ENCODE assay signal across 14 mouse cellular contexts in the genomic region with DNA sequence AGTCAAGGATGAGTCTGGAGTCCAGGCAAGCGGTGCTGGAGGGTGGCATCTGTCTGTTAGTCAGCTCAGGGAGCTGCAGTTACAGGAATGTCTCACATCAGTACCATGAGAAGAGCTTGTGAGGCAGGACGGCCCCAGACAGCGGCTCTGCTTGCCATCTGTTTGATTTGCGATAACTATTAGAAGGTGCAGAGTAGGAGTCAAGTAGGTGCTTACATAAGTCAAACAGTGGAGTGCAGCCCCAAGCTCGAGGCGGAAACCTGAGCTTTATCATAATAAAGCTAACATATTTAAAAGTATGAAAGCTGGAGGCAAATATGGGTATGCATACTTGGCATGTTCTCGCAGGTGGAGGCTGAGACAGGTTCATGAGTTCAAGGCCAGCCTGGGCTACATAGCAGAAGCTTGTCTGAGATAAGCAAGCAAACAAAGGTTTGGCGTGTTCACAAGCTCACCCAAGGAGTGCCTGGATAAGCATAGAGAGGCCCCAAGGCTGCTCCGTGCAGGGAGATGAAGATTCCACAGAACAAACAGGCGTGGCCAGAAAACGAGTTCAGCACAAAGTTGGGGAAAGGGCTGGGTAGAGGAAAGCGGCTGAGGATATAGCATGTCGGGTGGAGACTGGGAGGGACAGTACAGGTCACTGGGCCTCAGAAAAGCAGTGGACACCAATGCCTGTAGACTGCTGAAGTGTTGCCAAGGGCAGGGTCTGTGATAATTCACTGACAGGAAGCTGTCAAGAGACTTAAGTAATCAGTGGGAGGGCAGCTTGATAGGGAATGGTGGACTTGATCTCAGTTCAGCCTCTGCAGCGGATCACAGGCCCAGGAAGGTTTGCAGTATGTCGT.
DNase-seq lines count a peak whose midpoint lies in the region; ATAC-seq and TF ChIP-seq lines count a peak whose summit lies in the region.
"Had no signal": no experiment of that assay in that cellular context is flagged by ENCODE, and none has a peak within 500 bp of the region (broad histone marks: within the 10 kb centered on the region; RNA-seq: fewer than 3 reads in every experiment).

No protein-coding gene starts in this region.

- 55% methylated on average over 15 of the region's 15 CpGs for WGBS in kidney, adult 2 months
- 40% methylated on average over 15 of the region's 15 CpGs for WGBS in intestine, embryonic 14.5 days
- 34% methylated on average over 15 of the region's 15 CpGs for WGBS in large intestine, adult 2 months
- WGBS in liver, postnatal 0 days (ENCODE audit: insufficient replicate concordance) = 55% methylated on average over 15 of the region's 15 CpGs

- H3K9ac ChIP-seq in intestine, embryonic 14.5 days (ENCODE audit: low read length) = no peak overlapping the region
- no peak overlapping the region for H3K9ac ChIP-seq in liver, postnatal 0 days (replicated peaks)
- H3K9ac ChIP-seq: embryonic facial prominence, embryonic 12.5 days; liver, embryonic 14.5 days had no signal

- no peaks in the 10 kb centered on the region for H3K27me3 ChIP-seq in kidney, adult 2 months (replicated peaks; ENCODE audit: control insufficient read depth, insufficient read depth, low read length)
- no peaks in the 10 kb centered on the region for H3K27me3 ChIP-seq in intestine, embryonic 14.5 days (replicated peaks; ENCODE audit: control insufficient read depth, insufficient read depth, low read length)
- no peaks in the 10 kb centered on the region for H3K27me3 ChIP-seq in liver, postnatal 0 days (ENCODE audit: insufficient read depth, low read length)
- H3K27me3 ChIP-seq: embryonic facial prominence, embryonic 12.5 days had no signal

- peaks cover 40% of the 10 kb centered on the region for H3K4me1 ChIP-seq in kidney, adult 2 months (ENCODE audit: control insufficient read depth, insufficient read depth, low read length)
- H3K4me1 ChIP-seq in intestine, embryonic 14.5 days (replicated peaks; ENCODE audit: control insufficient read depth, insufficient read depth, low read length) = peaks cover 7% of the 10 kb centered on the region; the same call in 1 of the 2 replicates
- peaks cover 6% of the 10 kb centered on the region; the same call in 1 of the 2 replicates for H3K4me1 ChIP-seq in liver, postnatal 0 days (ENCODE audit: insufficient read depth)
- H3K4me1 ChIP-seq: embryonic facial prominence, embryonic 12.5 days had no signal

- no peak for TF ChIP-seq POLR2A in kidney, adult 2 months (IDR thresholded peaks at IDR 0.05; ENCODE audit: low read depth, low read length)

- H3K4me2 ChIP-seq in intestine, embryonic 14.5 days (ENCODE audit: low read length) = no peak overlapping the region
- H3K4me2 ChIP-seq in liver, postnatal 0 days (ENCODE audit: low read depth, low read length) = no peak overlapping the region
- H3K4me2 ChIP-seq: embryonic facial prominence, embryonic 12.5 days had no signal

- peak overlapping the region; percentile 28; the same call in 1 of the 2 replicates for H3K27ac ChIP-seq in kidney, adult 2 months (ENCODE audit: insufficient read depth, low read depth, low read length)
- peak overlapping the region; percentile 51 for H3K27ac ChIP-seq in intestine, embryonic 14.5 days (ENCODE audit: low read depth)
- no peak overlapping the region for H3K27ac ChIP-seq in liver, postnatal 0 days (ENCODE audit: low read depth)
- H3K27ac ChIP-seq: embryonic facial prominence, embryonic 12.5 days; forebrain, embryonic 10.5 days; liver, embryonic 14.5 days had no signal

- DNase-seq in adrenal gland, postnatal 14 days = peak; percentile 51
- DNase-seq in adrenal gland, postnatal 10 days = no peak
- no peak for DNase-seq in kidney, adult 2 months
- no peak for DNase-seq in kidney, adult 8-10 months
- DNase-seq in intestine, embryonic 14.5 days (ENCODE audit: low spot score) = peak; percentile 64
- peak; percentile 45 for DNase-seq in large intestine, adult 2 months (ENCODE audit: low read depth, low spot score)
- DNase-seq in testis, postnatal 10 days (ENCODE audit: low spot score) = no peak
- no peak for DNase-seq in liver, postnatal 0 days
- DNase-seq: cerebellum, adult 11 months; layer of hippocampus, postnatal 36 days had no signal

- no peaks in the 10 kb centered on the region for H3K9me3 ChIP-seq in intestine, embryonic 14.5 days (ENCODE audit: control insufficient read depth, low read length)
- H3K9me3 ChIP-seq in liver, postnatal 0 days (ENCODE audit: low read length) = no peaks in the 10 kb centered on the region
- H3K9me3 ChIP-seq: embryonic facial prominence, embryonic 12.5 days; forebrain, embryonic 10.5 days had no signal

- no peak for TF ChIP-seq CTCF in kidney, adult 2 months (conservative IDR thresholded peaks at IDR 0.05; ENCODE audit: insufficient read depth, insufficient read length, low read depth, low read length)
- TF ChIP-seq CTCF in liver, postnatal 0 days (IDR thresholded peaks at IDR 0.05; ENCODE audit: low read depth) = no peak

- no peak for TF ChIP-seq EP300 in liver, postnatal 0 days (IDR thresholded peaks at IDR 0.05; ENCODE audit: low read depth)

- H3K4me3 ChIP-seq in kidney, adult 2 months (ENCODE audit: insufficient read depth, low read depth, low read length) = no peak overlapping the region
- no peak overlapping the region for H3K4me3 ChIP-seq in intestine, embryonic 14.5 days (ENCODE audit: low read depth, low read length)
- no peak overlapping the region for H3K4me3 ChIP-seq in liver, postnatal 0 days (ENCODE audit: low read depth, low read length)
- H3K4me3 ChIP-seq: embryonic facial prominence, embryonic 12.5 days; forebrain, embryonic 10.5 days had no signal

- ATAC-seq in intestine, embryonic 14.5 days (replicated peaks; ENCODE audit: low FRiP score, low TSS enrichment, low read depth) = peak; percentile 73
- ATAC-seq in liver, postnatal 0 days = no peak
- ATAC-seq: activated CD4-positive, CD25-positive, alpha-beta regulatory T cell, adult 4 months had no signal

- no peaks in the 10 kb centered on the region for H3K36me3 ChIP-seq in kidney, adult 2 months (ENCODE audit: control insufficient read depth, insufficient read depth, low read length)
- H3K36me3 ChIP-seq in intestine, embryonic 14.5 days (ENCODE audit: control insufficient read depth, insufficient read depth, low read length) = no peaks in the 10 kb centered on the region
- H3K36me3 ChIP-seq in liver, postnatal 0 days (replicated peaks; ENCODE audit: insufficient read depth, low read length) = no peaks in the 10 kb centered on the region
- H3K36me3 ChIP-seq: forebrain, embryonic 10.5 days had no signal

Comparison
In these comparisons a context has a peak if more than half of its experiments do, and no peak if none do; other contexts are left out.
1. DNase-seq: peak in adrenal gland, postnatal 14 days (single experiment), intestine, embryonic 14.5 days (single experiment) and large intestine, adult 2 months (single experiment); none in adrenal gland, postnatal 10 days (single experiment), kidney, adult 2 months (single experiment), kidney, adult 8-10 months (0 of 2), testis, postnatal 10 days (single experiment) and liver, postnatal 0 days (single experiment).